Mouse (Mus musculus) stomach, embryonic 15.5 days (tissue): Measurements from ENCODE around the gene Herc2. TPM values are rescaled to one million over a fixed set of nuclear protein-coding genes. Genes with fewer than 3 reads are reported as not detected.

ENCODE experiments used
- ATAC-seq: fragments of 200-750 bp; cut with Nextera tagmentation; 2 replicates; pipeline ENCODE4 v1.8.0; 2017; ENCODE audit warnings: low read depth, moderate number of reproducible peaks, moderate TSS enrichment; ENCODE audit not compliant: insufficient read depth, low FRiP score
- H3K27ac ChIP-seq: fragments of 300-500 bp; sonication (generic); 2 replicates; pipeline ENCODE4 v1.5.1; 2015; ENCODE audit warnings: mild to moderate bottlenecking, inconsistent platforms
- H3K27me3 ChIP-seq: fragments of 300-500 bp; sonication (generic); replicated peaks from 2 replicates; pipeline ENCODE4 v1.6.1; 2015; ENCODE audit warnings: inconsistent platforms
- H3K36me3 ChIP-seq: fragments of 300-500 bp; sonication (generic); 2 replicates; pipeline ENCODE4 v1.6.1; 2015; ENCODE audit warnings: inconsistent platforms
- H3K4me1 ChIP-seq: fragments of 300-500 bp; sonication (generic); 2 replicates; pipeline ENCODE4 v1.6.1; 2015; ENCODE audit warnings: inconsistent platforms
- H3K4me2 ChIP-seq: fragments of 300-500 bp; sonication (generic); 2 replicates; pipeline ENCODE4 v1.6.1; 2015; ENCODE audit warnings: mild to moderate bottlenecking, inconsistent platforms
- H3K4me3 ChIP-seq: fragments of 300-500 bp; sonication (generic); replicated peaks from 2 replicates; pipeline ENCODE4 v1.5.1; 2015; ENCODE audit warnings: inconsistent platforms
- H3K9ac ChIP-seq: fragments of 300-500 bp; sonication (generic); 2 replicates; pipeline ENCODE4 v1.6.1; 2015; ENCODE audit warnings: inconsistent platforms
- H3K9me3 ChIP-seq: fragments of 300-500 bp; sonication (generic); 2 replicates; pipeline ENCODE4 v1.6.1; 2016; ENCODE audit warnings: inconsistent platforms
- WGBS: fragments of 180-500 bp; shearing (Covaris S2); methylation state at CpG from one replicate; pipeline ENCODE4 v1.1.7; 2015; 5-methylcytosine and 5-hydroxymethylcytosine counted together
- polyA plus RNA-seq: library from polyadenylated mRNA; unstranded; fragments of >200 nt; fragmentation: Nextera tagmentation; extraction: Ambion mirVana; gene quantifications from 2 replicates; pipeline ENCODE4 v1.2.1, GENCODE M21; 2015

Herc2 gene
- polyA plus RNA-seq, 1 experiment from 2014 or later, result 27.3 TPM

GRCm38 (mm10) chr7:56151885-56152676, 102.1 kb downstream of the Herc2 start:
- H3K36me3 ChIP-seq, result peaks cover 34% of the 10 kb centered on the region
- no peak overlapping the region for H3K4me3 ChIP-seq
- ATAC-seq, result no peak
- 90% methylated on average over 16 of the region's 16 CpGs for WGBS
- no peak overlapping the region for H3K9ac ChIP-seq
- no peak overlapping the region for H3K4me2 ChIP-seq
- no peaks in the 10 kb centered on the region for H3K27me3 ChIP-seq
- H3K9me3 ChIP-seq, result no peaks in the 10 kb centered on the region
- no peaks in the 10 kb centered on the region for H3K4me1 ChIP-seq
- no peak overlapping the region for H3K27ac ChIP-seq

DNA sequence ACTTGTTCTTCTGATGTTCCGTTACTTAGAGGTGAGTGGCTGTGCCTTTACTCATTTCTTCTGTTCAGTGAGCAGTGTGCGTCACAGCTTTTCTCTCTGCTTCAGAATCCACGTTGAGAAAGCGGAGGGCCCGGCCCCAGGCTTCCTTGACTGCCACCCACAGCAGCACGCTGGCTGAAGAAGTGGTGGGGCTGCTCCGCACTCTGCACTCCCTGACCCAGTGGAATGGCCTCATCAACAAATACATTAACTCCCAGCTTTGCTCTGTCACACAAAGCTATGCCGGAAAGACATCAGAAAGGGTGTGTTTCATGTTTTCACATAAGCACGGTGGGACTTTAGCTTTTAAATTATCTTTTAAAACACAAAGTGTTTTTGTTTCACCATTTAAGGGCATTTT, 103.2 kb downstream of the Herc2 start:
- H3K27me3 ChIP-seq, result no peaks in the 10 kb centered on the region
- H3K9ac ChIP-seq, result no peak overlapping the region
- no peaks in the 10 kb centered on the region for H3K9me3 ChIP-seq
- H3K4me2 ChIP-seq, result no peak overlapping the region
- no peak for ATAC-seq
- no peak overlapping the region for H3K4me3 ChIP-seq
- peaks cover 45% of the 10 kb centered on the region for H3K36me3 ChIP-seq
- 85% methylated on average over 9 of the region's 9 CpGs for WGBS
- no peak overlapping the region for H3K27ac ChIP-seq
- no peaks in the 10 kb centered on the region for H3K4me1 ChIP-seq

- H3K9ac ChIP-seq, result no peak overlapping the region
- H3K36me3 ChIP-seq, result peaks cover 45% of the 10 kb centered on the region
- no peak overlapping the region for H3K4me3 ChIP-seq
- no peaks in the 10 kb centered on the region for H3K27me3 ChIP-seq
- no peak overlapping the region for H3K27ac ChIP-seq
- no peak for ATAC-seq
- no peak overlapping the region for H3K4me2 ChIP-seq
- H3K9me3 ChIP-seq, result no peaks in the 10 kb centered on the region
- H3K4me1 ChIP-seq, result no peaks in the 10 kb centered on the region
- WGBS, result 85% methylated on average over 12 of the region's 12 CpGs
These were observed 103.6 kb downstream of the Herc2 start for GRCm38 (mm10) chr7:56153625-56154024.

DNA sequence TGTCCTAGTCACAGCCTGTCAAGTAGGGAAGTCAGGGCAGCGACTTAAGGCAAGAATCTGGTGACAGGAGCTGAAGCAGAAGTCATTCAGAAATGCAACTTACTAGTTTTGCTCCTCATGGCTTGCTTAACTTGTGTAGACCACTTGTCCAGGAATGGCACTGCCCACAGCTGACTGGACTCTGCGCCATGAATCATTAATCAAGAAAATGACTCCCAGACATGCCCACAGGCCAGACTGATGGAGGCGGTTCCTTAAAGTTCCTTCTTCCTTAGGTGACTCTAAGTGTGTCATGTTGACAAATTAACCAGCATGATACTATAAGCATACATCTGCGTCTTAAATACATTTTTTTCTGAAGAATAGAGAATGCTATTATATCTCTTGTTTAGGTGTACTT, 113.3 kb downstream of the Herc2 start:
- H3K9ac ChIP-seq, result no peak overlapping the region
- H3K4me3 ChIP-seq, result no peak overlapping the region
- WGBS, result 81% methylated on average over 4 of the region's 4 CpGs
- H3K27ac ChIP-seq, result no peak overlapping the region
- H3K27me3 ChIP-seq, result no peaks in the 10 kb centered on the region
- H3K36me3 ChIP-seq, result peaks cover 9% of the 10 kb centered on the region
- H3K9me3 ChIP-seq, result no peaks in the 10 kb centered on the region
- H3K4me1 ChIP-seq, result no peaks in the 10 kb centered on the region
- no peak for ATAC-seq
- no peak overlapping the region for H3K4me2 ChIP-seq

GRCm38 (mm10) chr7:56168713-56169112, 118.7 kb downstream of the Herc2 start:
- ATAC-seq, result no peak

DNA sequence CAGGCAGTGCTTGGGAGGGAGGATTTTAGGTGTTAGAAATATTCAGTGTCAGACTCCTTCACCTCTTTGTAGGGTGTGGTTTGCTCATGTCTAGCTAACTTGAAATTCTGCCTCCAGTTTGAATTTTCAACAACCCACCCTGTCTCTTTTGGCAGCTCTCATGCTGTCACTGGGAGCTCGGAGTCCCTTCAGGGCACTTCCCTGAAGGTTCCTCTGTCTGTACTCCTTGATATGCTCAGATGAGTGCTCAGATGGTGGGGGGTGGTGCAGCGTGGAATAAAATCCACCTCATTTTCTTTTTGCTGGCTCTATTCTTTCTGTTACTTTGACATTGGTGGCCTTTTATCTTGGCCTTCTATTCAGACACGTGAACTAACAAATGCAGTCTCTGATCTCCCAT, 127.4 kb downstream of the Herc2 start:
- no peak overlapping the region for H3K4me3 ChIP-seq
- H3K4me1 ChIP-seq, result no peaks in the 10 kb centered on the region
- no peak overlapping the region for H3K27ac ChIP-seq
- no peak overlapping the region for H3K4me2 ChIP-seq
- H3K9me3 ChIP-seq, result no peaks in the 10 kb centered on the region
- no peak overlapping the region for H3K9ac ChIP-seq
- H3K27me3 ChIP-seq, result no peaks in the 10 kb centered on the region
- H3K36me3 ChIP-seq, result peaks cover 7% of the 10 kb centered on the region; the same call in 1 of the 2 replicates
- ATAC-seq, result no peak
- WGBS, result 78% methylated on average over 3 of the region's 3 CpGs

More at GRCm38 (mm10) chr7:56168713-56169112, 118.7 kb downstream of the Herc2 start:
- H3K36me3 ChIP-seq, result peaks cover 6% of the 10 kb centered on the region
- no peak overlapping the region for H3K27ac ChIP-seq
- H3K4me1 ChIP-seq, result no peaks in the 10 kb centered on the region
- H3K4me2 ChIP-seq, result no peak overlapping the region
- H3K9me3 ChIP-seq, result no peaks in the 10 kb centered on the region
- H3K9ac ChIP-seq, result no peak overlapping the region
- 70% methylated on average over 7 of the region's 7 CpGs for WGBS
- H3K4me3 ChIP-seq, result no peak overlapping the region
- no peaks in the 10 kb centered on the region for H3K27me3 ChIP-seq

GRCm38 (mm10) chr7:56191041-56191440, 141.0 kb downstream of the Herc2 start:
- 91% methylated on average over 6 of the region's 6 CpGs for WGBS
- no peak overlapping the region for H3K9ac ChIP-seq
- no peak overlapping the region for H3K27ac ChIP-seq
- ATAC-seq, result no peak
- H3K27me3 ChIP-seq, result no peaks in the 10 kb centered on the region
- H3K4me2 ChIP-seq, result no peak overlapping the region
- H3K36me3 ChIP-seq, result peaks cover 16% of the 10 kb centered on the region; the same call in 1 of the 2 replicates
- H3K9me3 ChIP-seq, result no peaks in the 10 kb centered on the region
- H3K4me1 ChIP-seq, result no peaks in the 10 kb centered on the region
- H3K4me3 ChIP-seq, result no peak overlapping the region

GRCm38 (mm10) chr7:56191661-56192060, 141.7 kb downstream of the Herc2 start:
- WGBS, result 62% methylated on average over 4 of the region's 4 CpGs
- Histone ChIP-seq H3K27ac (no peak overlapping the region), H3K4me3 (no peak overlapping the region), H3K9me3 (no peaks in the 10 kb centered on the region), H3K9ac (no peak overlapping the region), H3K36me3 (peaks cover 16% of the 10 kb centered on the region; the same call in 1 of the 2 replicates), H3K27me3 (no peaks in the 10 kb centered on the region), H3K4me1 (no peaks in the 10 kb centered on the region), H3K4me2 (no peak overlapping the region)
- no peak for ATAC-seq

GRCm38 (mm10) chr7:56201483-56202218, 151.7 kb downstream of the Herc2 start:
- Histone ChIP-seq H3K4me2 (no peak overlapping the region), H3K9me3 (no peaks in the 10 kb centered on the region), H3K36me3 (peaks cover 28% of the 10 kb centered on the region), H3K4me1 (no peaks in the 10 kb centered on the region), H3K4me3 (no peak overlapping the region), H3K9ac (no peak overlapping the region), H3K27ac (no peak overlapping the region), H3K27me3 (no peaks in the 10 kb centered on the region)
- 0 out of 2 replicates have a peak, but pooled peaks have one; percentile 10 for ATAC-seq
- WGBS, result 90% methylated on average over 10 of the region's 10 CpGs

DNA sequence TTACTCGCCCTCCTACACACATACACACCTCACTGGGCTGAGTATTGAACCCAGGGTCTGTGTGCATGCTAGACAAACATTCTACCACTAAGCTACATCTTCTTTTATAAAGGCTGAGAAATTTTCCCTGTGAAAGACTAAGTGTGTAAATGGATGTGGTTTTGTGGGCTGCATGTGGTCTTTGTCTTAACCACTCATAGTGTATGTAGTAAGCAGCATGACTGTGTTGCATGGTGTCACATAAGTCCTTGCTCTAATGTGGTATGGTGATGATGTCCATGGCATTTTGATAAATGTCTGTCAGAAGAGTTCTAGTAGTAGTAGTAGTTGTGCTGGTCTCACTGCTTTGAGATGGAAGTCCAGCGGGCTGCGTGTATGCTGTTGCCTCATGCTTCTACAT, 152.8 kb downstream of the Herc2 start:
- H3K27me3 ChIP-seq, result no peaks in the 10 kb centered on the region
- ATAC-seq, result no peak

GRCm38 (mm10) chr7:56203286-56203685, 153.3 kb downstream of the Herc2 start:
- 85% methylated on average over 2 of the region's 2 CpGs for WGBS
- Histone ChIP-seq H3K9ac (no peak overlapping the region), H3K9me3 (no peaks in the 10 kb centered on the region), H3K27me3 (no peaks in the 10 kb centered on the region), H3K4me2 (no peak overlapping the region), H3K27ac (no peak overlapping the region), H3K4me3 (no peak overlapping the region), H3K36me3 (peaks cover 22% of the 10 kb centered on the region), H3K4me1 (no peaks in the 10 kb centered on the region)
- ATAC-seq, result no peak

More for the DNA sequence above, 152.8 kb downstream of the Herc2 start:
- H3K4me1 ChIP-seq, result no peaks in the 10 kb centered on the region
- WGBS, result 93% methylated on average over 3 of the region's 3 CpGs
- H3K9me3 ChIP-seq, result no peaks in the 10 kb centered on the region
- no peak overlapping the region for H3K4me3 ChIP-seq
- H3K36me3 ChIP-seq, result peaks cover 21% of the 10 kb centered on the region
- H3K4me2 ChIP-seq, result no peak overlapping the region
- H3K27ac ChIP-seq, result no peak overlapping the region
- H3K9ac ChIP-seq, result no peak overlapping the region

- ATAC-seq, result no peak
- Histone ChIP-seq H3K27me3 (no peaks in the 10 kb centered on the region), H3K4me1 (no peaks in the 10 kb centered on the region), H3K27ac (no peak overlapping the region), H3K9ac (no peak overlapping the region), H3K4me2 (no peak overlapping the region), H3K36me3 (peaks cover 21% of the 10 kb centered on the region), H3K9me3 (no peaks in the 10 kb centered on the region), H3K4me3 (no peak overlapping the region)
- 64% methylated on average over 3 of the region's 3 CpGs for WGBS
These were observed 154.9 kb downstream of the Herc2 start for GRCm38 (mm10) chr7:56204877-56205276.
